Mouse (Mus musculus) midbrain, embryonic 11.5 days (tissue): ENCODE data around the gene Arid5b. TPM values are rescaled to one million over a fixed set of nuclear protein-coding genes. Genes with fewer than 3 reads are reported as not detected.

Experiments used
- ATAC-seq: fragments of 200-750 bp; cut with Nextera tagmentation; 2 replicates; pipeline ENCODE4 v1.8.0; 2017; ENCODE audit warnings: moderate TSS enrichment, moderate library complexity; ENCODE audit not compliant: low FRiP score
- DNase-seq: peaks from one replicate; pipeline ENCODE4 v3.0.0; 2015; ENCODE audit warnings: low spot score; ENCODE audit errors: missing footprints
- H3K27ac ChIP-seq: fragments of 300-500 bp; sonication (generic); 2 replicates; pipeline ENCODE4 v1.5.1; 2014; ENCODE audit warnings: low read depth, low read length
- H3K27me3 ChIP-seq: fragments of 300-500 bp; sonication (generic); 2 replicates; pipeline ENCODE4 v1.6.1; 2014; ENCODE audit warnings: mild to moderate bottlenecking, low read length, moderate library complexity, mixed read lengths; ENCODE audit not compliant: control insufficient read depth, insufficient read depth
- H3K36me3 ChIP-seq: fragments of 300-500 bp; sonication (generic); 2 replicates; pipeline ENCODE4 v1.6.1; 2014; ENCODE audit warnings: mild to moderate bottlenecking, low read length, moderate library complexity, mixed read lengths; ENCODE audit not compliant: control insufficient read depth, insufficient read depth
- H3K4me1 ChIP-seq: fragments of 300-500 bp; sonication (generic); 2 replicates; pipeline ENCODE4 v1.6.1; 2014; ENCODE audit warnings: low read length; ENCODE audit not compliant: control insufficient read depth, insufficient read depth
- H3K4me2 ChIP-seq: fragments of 300-500 bp; sonication (generic); 2 replicates; pipeline ENCODE4 v1.6.1; 2014; ENCODE audit warnings: mild to moderate bottlenecking, moderate library complexity
- H3K4me3 ChIP-seq: fragments of 300-500 bp; sonication (generic); 2 replicates; pipeline ENCODE4 v1.5.1; 2014; ENCODE audit warnings: low read depth, low read length
- H3K9ac ChIP-seq: fragments of 300-500 bp; sonication (generic); 2 replicates; pipeline ENCODE4 v1.6.1; 2014; ENCODE audit warnings: low read length
- H3K9me3 ChIP-seq: fragments of 300-500 bp; sonication (generic); 2 replicates; pipeline ENCODE4 v1.6.1; 2016; ENCODE audit warnings: low read length; ENCODE audit not compliant: control insufficient read depth
- WGBS: fragments of 180-500 bp; shearing (Covaris S2); extraction: QIAGEN DNeasy Blood & Tissue Kit; methylation state at CpG from one replicate; pipeline ENCODE4 v1.1.7; 2014; 5-methylcytosine and 5-hydroxymethylcytosine counted together
- polyA plus RNA-seq: library from polyadenylated mRNA; unstranded; fragments of >200 nt; fragmentation: Nextera tagmentation; extraction: Ambion mirVana; gene quantifications from 2 replicates; pipeline ENCODE4 v1.2.1, GENCODE M21; 2014

The Arid5b gene
- polyA plus RNA-seq, 1 experiment from 2014 or later, result 13.4 TPM

GRCm38 (mm10) chr10:68240094-68240803 lies 38.3 kb downstream of the Arid5b start:
- no peak overlapping the region for H3K4me2 ChIP-seq
- H3K4me1 ChIP-seq, result no peaks in the 10 kb centered on the region
- DNase-seq (no peak), ATAC-seq (no peak)
- H3K27ac ChIP-seq, result no peak overlapping the region
- no peaks in the 10 kb centered on the region for H3K9me3 ChIP-seq
- no peak overlapping the region for H3K4me3 ChIP-seq
- H3K36me3 ChIP-seq, result no peaks in the 10 kb centered on the region
- H3K9ac ChIP-seq, result no peak overlapping the region
- WGBS, result 84% methylated on average over 3 of the region's 3 CpGs
- no peaks in the 10 kb centered on the region for H3K27me3 ChIP-seq

- ATAC-seq (no peak), DNase-seq (no peak)
- Histone ChIP-seq H3K4me1 (no peaks in the 10 kb centered on the region), H3K4me2 (no peak overlapping the region), H3K36me3 (no peaks in the 10 kb centered on the region), H3K27me3 (no peaks in the 10 kb centered on the region), H3K9ac (no peak overlapping the region), H3K9me3 (no peaks in the 10 kb centered on the region), H3K27ac (no peak overlapping the region), H3K4me3 (no peak overlapping the region)
- 86% methylated on average over 7 of the region's 7 CpGs for WGBS
These were observed 39.0 kb downstream of the Arid5b start for GRCm38 (mm10) chr10:68239426-68240070.

- WGBS, result 51% methylated on average over 5 of the region's 5 CpGs
These were observed 39.7 kb downstream of the Arid5b start for GRCm38 (mm10) chr10:68238707-68239425.

GRCm38 (mm10) chr10:68238182-68238581 lies 40.4 kb downstream of the Arid5b start:
- DNase-seq (no peak), ATAC-seq (no peak)
- Histone ChIP-seq H3K4me3 (no peak overlapping the region), H3K4me1 (no peaks in the 10 kb centered on the region), H3K4me2 (no peak overlapping the region), H3K9ac (no peak overlapping the region), H3K27ac (no peak overlapping the region), H3K9me3 (no peaks in the 10 kb centered on the region), H3K27me3 (no peaks in the 10 kb centered on the region), H3K36me3 (no peaks in the 10 kb centered on the region)
- WGBS, result 68% methylated on average over 3 of the region's 3 CpGs

More at GRCm38 (mm10) chr10:68238707-68239425, 39.7 kb downstream of the Arid5b start:
- Histone ChIP-seq H3K4me2 (no peak overlapping the region), H3K4me3 (no peak overlapping the region), H3K27me3 (no peaks in the 10 kb centered on the region), H3K4me1 (no peaks in the 10 kb centered on the region), H3K9ac (no peak overlapping the region), H3K27ac (no peak overlapping the region), H3K36me3 (no peaks in the 10 kb centered on the region), H3K9me3 (no peaks in the 10 kb centered on the region)
- ATAC-seq (no peak), DNase-seq (no peak)

GRCm38 (mm10) chr10:68236956-68237455 lies 41.5 kb downstream of the Arid5b start:
- 93% methylated on average over 14 of the region's 14 CpGs for WGBS
- no peak overlapping the region for H3K4me3 ChIP-seq
- no peak overlapping the region for H3K27ac ChIP-seq

GRCm38 (mm10) chr10:68231385-68232182 lies 47.0 kb downstream of the Arid5b start:
- H3K9ac ChIP-seq, result no peak overlapping the region
- ATAC-seq (no peak), DNase-seq (no peak)
- no peaks in the 10 kb centered on the region for H3K36me3 ChIP-seq
- no peaks in the 10 kb centered on the region for H3K27me3 ChIP-seq
- no peak overlapping the region for H3K4me3 ChIP-seq
- H3K9me3 ChIP-seq, result no peaks in the 10 kb centered on the region
- 74% methylated on average over 18 of the region's 18 CpGs for WGBS
- H3K4me1 ChIP-seq, result no peaks in the 10 kb centered on the region
- H3K4me2 ChIP-seq, result no peak overlapping the region
- no peak overlapping the region for H3K27ac ChIP-seq

More at GRCm38 (mm10) chr10:68236956-68237455, 41.5 kb downstream of the Arid5b start:
- no peaks in the 10 kb centered on the region for H3K27me3 ChIP-seq
- ATAC-seq (no peak), DNase-seq (no peak)
- no peaks in the 10 kb centered on the region for H3K9me3 ChIP-seq
- H3K4me1 ChIP-seq, result no peaks in the 10 kb centered on the region
- no peak overlapping the region for H3K4me2 ChIP-seq
- H3K9ac ChIP-seq, result no peak overlapping the region
- H3K36me3 ChIP-seq, result no peaks in the 10 kb centered on the region

- no peaks in the 10 kb centered on the region for H3K36me3 ChIP-seq
These were observed 47.7 kb downstream of the Arid5b start for GRCm38 (mm10) chr10:68230653-68231384.

More at GRCm38 (mm10) chr10:68230653-68231384, 47.7 kb downstream of the Arid5b start:
- no peak for ATAC-seq
- DNase-seq, result no peak
- H3K27ac ChIP-seq, result no peak overlapping the region
- 78% methylated on average over 13 of the region's 13 CpGs for WGBS
- no peaks in the 10 kb centered on the region for H3K27me3 ChIP-seq
- H3K9ac ChIP-seq, result no peak overlapping the region
- H3K4me2 ChIP-seq, result no peak overlapping the region
- no peaks in the 10 kb centered on the region for H3K9me3 ChIP-seq
- no peak overlapping the region for H3K4me3 ChIP-seq
- H3K4me1 ChIP-seq, result no peaks in the 10 kb centered on the region
